Mouse (Mus musculus) CH12.LX (cell line): ENCODE results near the gene Bdh2. TPM values are rescaled to one million over a fixed set of nuclear protein-coding genes. Genes with fewer than 3 reads are reported as not detected.

Source experiments
- DNase-seq: peaks from one replicate; pipeline ENCODE4 v3.0.0-alpha.2; 2013; ENCODE audit errors: extremely low read depth
- H3K27ac ChIP-seq: 2 replicates; pipeline ENCODE4 v1.5.1; 2012; ENCODE audit warnings: low read depth, mild to moderate bottlenecking, control low read depth, moderate library complexity; ENCODE audit not compliant: insufficient read depth
- H3K27me3 ChIP-seq: replicated peaks from 2 replicates; pipeline ENCODE3; 2012; ENCODE audit warnings: inconsistent platforms
- H3K36me3 ChIP-seq, 2 experiments: replicated peaks in 1 of 2; 2 replicates each; pipeline versions ENCODE3 to v1.6.1; 2012; ENCODE audit warnings: inconsistent platforms in 1 of 2, low read length in 1 of 2, mild to moderate bottlenecking in 1 of 2, mixed read lengths in 1 of 2, moderate library complexity in 1 of 2; ENCODE audit not compliant: control insufficient read depth in 1 of 2, insufficient read depth in 1 of 2
- H3K4me1 ChIP-seq, 2 experiments: 2 replicates each; pipeline ENCODE4 v1.6.1; 2012; ENCODE audit warnings: inconsistent platforms in 1 of 2, moderate library complexity in 1 of 2; ENCODE audit not compliant: insufficient read depth in 2 of 2, control insufficient read depth in 1 of 2
- H3K4me2 ChIP-seq: 2 replicates; pipeline ENCODE4 v1.6.1; 2012; ENCODE audit warnings: low read depth, mild to moderate bottlenecking, control low read depth; ENCODE audit not compliant: poor library complexity, insufficient read depth, severe bottlenecking
- H3K4me3 ChIP-seq, 3 experiments: fragments of 150-350 bp in 1 of 3; sonication (generic) in 1 of 3; replicated peaks in 1 of 3; 2 replicates each; pipeline versions ENCODE3 to v1.5.1; 2011 to 2012; ENCODE audit warnings: low read depth in 2 of 3, low read length in 2 of 3, mild to moderate bottlenecking in 2 of 3, moderate library complexity in 2 of 3, control low read depth in 1 of 3, improper control_type of control experiment in 1 of 3, inconsistent platforms in 1 of 3, mixed read lengths in 1 of 3; ENCODE audit not compliant: poor library complexity in 1 of 3
- H3K79me2 ChIP-seq: replicated peaks from 2 replicates; pipeline ENCODE4 v1.6.1; 2012; ENCODE audit warnings: mild to moderate bottlenecking, moderate library complexity; ENCODE audit not compliant: control insufficient read depth, poor library complexity, insufficient read depth, severe bottlenecking; ENCODE audit errors: extremely low read depth
- H3K9ac ChIP-seq: 2 replicates; pipeline ENCODE4 v1.6.1; 2012; ENCODE audit warnings: low read depth, mild to moderate bottlenecking, control low read depth, moderate library complexity; ENCODE audit not compliant: insufficient read depth
- H3K9me3 ChIP-seq: replicated peaks from 2 replicates; pipeline ENCODE3; 2012; ENCODE audit warnings: low read length, inconsistent platforms, mixed read lengths
- BHLHE40 ChIP-seq: IDR thresholded peaks from 2 replicates; pipeline ENCODE4 v1.6.1; 2011; ENCODE audit warnings: mild to moderate bottlenecking, low read depth, low read length, improper control_type of control experiment
- CHD1 ChIP-seq: IDR thresholded peaks from 2 replicates; pipeline ENCODE4 v1.6.1; 2012; ENCODE audit warnings: low read depth, low read length, improper control_type of control experiment, inconsistent platforms
- CHD2 ChIP-seq: IDR thresholded peaks from 2 replicates; pipeline ENCODE4 v1.6.1; 2011; ENCODE audit warnings: low read length, improper control_type of control experiment
- CTCF ChIP-seq, 2 experiments: IDR thresholded peaks in 1 of 2; conservative IDR thresholded peaks in 1 of 2; 2 replicates each; pipeline ENCODE4 v1.5.1; 2011 to 2012; ENCODE audit warnings: low read depth in 2 of 2, low read length in 2 of 2, improper control_type of control experiment in 1 of 2, inconsistent platforms in 1 of 2, mild to moderate bottlenecking in 1 of 2, moderate library complexity in 1 of 2
- E2F4 ChIP-seq: IDR thresholded peaks from 2 replicates; pipeline ENCODE4 v1.6.1; 2011; ENCODE audit warnings: low read depth, low read length, improper control_type of control experiment; ENCODE audit not compliant: insufficient replicate concordance
- ELF1 ChIP-seq: IDR thresholded peaks from 2 replicates; pipeline ENCODE4 v1.6.1; 2014; ENCODE audit warnings: low read depth, mild to moderate bottlenecking, inconsistent platforms, low read length, improper control_type of control experiment
- IRF4 ChIP-seq: IDR thresholded peaks from 2 replicates; pipeline ENCODE4 v1.6.1; 2014; ENCODE audit warnings: low read depth, mild to moderate bottlenecking, inconsistent platforms, low read length, improper control_type of control experiment
- JUN ChIP-seq: IDR thresholded peaks from 2 replicates; pipeline ENCODE4 v1.6.1; 2011; ENCODE audit warnings: low read depth, mild to moderate bottlenecking, low read length, improper control_type of control experiment, moderate library complexity; ENCODE audit not compliant: insufficient read depth
- JUND ChIP-seq: conservative IDR thresholded peaks from 2 replicates; pipeline ENCODE4 v1.6.1; 2011; ENCODE audit warnings: low read depth, low read length, improper control_type of control experiment
- KAT2A ChIP-seq: IDR thresholded peaks from 2 replicates; pipeline ENCODE4 v1.6.1; 2012; ENCODE audit warnings: low read length, improper control_type of control experiment, inconsistent platforms; ENCODE audit not compliant: insufficient replicate concordance
- MAFK ChIP-seq: IDR thresholded peaks from 2 replicates; pipeline ENCODE4 v1.6.1; 2011; ENCODE audit warnings: low read length, improper control_type of control experiment; ENCODE audit not compliant: insufficient replicate concordance
- MAZ ChIP-seq: IDR thresholded peaks from 2 replicates; pipeline ENCODE4 v1.6.1; 2012; ENCODE audit warnings: low read depth, mild to moderate bottlenecking, inconsistent platforms, low read length, improper control_type of control experiment, moderate library complexity
- MEF2A ChIP-seq: IDR thresholded peaks from 2 replicates; pipeline ENCODE4 v1.6.1; 2014; ENCODE audit warnings: low read depth, mild to moderate bottlenecking, inconsistent platforms, low read length, improper control_type of control experiment, borderline replicate concordance
- MXI1 ChIP-seq: IDR thresholded peaks from 2 replicates; pipeline ENCODE4 v1.6.1; 2011; ENCODE audit warnings: mild to moderate bottlenecking, low read depth, low read length, improper control_type of control experiment
- MYC ChIP-seq: IDR thresholded peaks from 2 replicates; pipeline ENCODE4 v1.6.1; 2011; ENCODE audit warnings: low read depth, mild to moderate bottlenecking, improper control_type of control experiment, low read length
- NELFE ChIP-seq: IDR thresholded peaks from 2 replicates; pipeline ENCODE4 v1.6.1; 2011; ENCODE audit warnings: low read depth, low read length, improper control_type of control experiment
- NRF1 ChIP-seq: IDR thresholded peaks from 2 replicates; pipeline ENCODE4 v1.6.1; 2014; ENCODE audit warnings: low read depth, mild to moderate bottlenecking, inconsistent platforms, low read length, improper control_type of control experiment, moderate library complexity
- PAX5 ChIP-seq: IDR thresholded peaks from 2 replicates; pipeline ENCODE4 v1.6.1; 2012; ENCODE audit warnings: low read length, inconsistent platforms, mixed read lengths
- POLR2AphosphoS2 ChIP-seq: IDR thresholded peaks from 2 replicates; pipeline ENCODE4 v1.6.1; 2011; ENCODE audit warnings: low read depth, low read length, improper control_type of control experiment
- RAD21 ChIP-seq: IDR thresholded peaks from 2 replicates; pipeline ENCODE4 v1.6.1; 2011; ENCODE audit warnings: low read depth, mild to moderate bottlenecking, low read length, improper control_type of control experiment, moderate library complexity
- RCOR1 ChIP-seq: conservative IDR thresholded peaks from 2 replicates; pipeline ENCODE4 v1.6.1; 2012; ENCODE audit warnings: low read depth, mild to moderate bottlenecking, inconsistent platforms, low read length, improper control_type of control experiment
- SIN3A ChIP-seq: IDR thresholded peaks from 2 replicates; pipeline ENCODE4 v1.6.1; 2012; ENCODE audit warnings: low read length, improper control_type of control experiment, inconsistent platforms
- SMC3 ChIP-seq: IDR thresholded peaks from 2 replicates; pipeline ENCODE4 v1.6.1; 2011; ENCODE audit warnings: low read depth, low read length, improper control_type of control experiment
- TCF12 ChIP-seq: IDR thresholded peaks from 2 replicates; pipeline ENCODE4 v1.6.1; 2014; ENCODE audit warnings: low read depth, mild to moderate bottlenecking, inconsistent platforms, low read length, improper control_type of control experiment
- UBTF ChIP-seq: IDR thresholded peaks from 2 replicates; pipeline ENCODE4 v1.6.1; 2012; ENCODE audit warnings: low read depth, mild to moderate bottlenecking, inconsistent platforms, low read length, improper control_type of control experiment, moderate library complexity
- USF1 ChIP-seq: IDR thresholded peaks from 2 replicates; pipeline ENCODE4 v1.6.1; 2014; ENCODE audit warnings: low read depth, mild to moderate bottlenecking, inconsistent platforms, low read length, improper control_type of control experiment
- USF2 ChIP-seq: conservative IDR thresholded peaks from 2 replicates; pipeline ENCODE4 v1.6.1; 2011; ENCODE audit warnings: low read depth, low read length, improper control_type of control experiment
- ZC3H11A ChIP-seq: IDR thresholded peaks from 2 replicates; pipeline ENCODE4 v1.6.1; 2012; ENCODE audit warnings: low read depth, mild to moderate bottlenecking, inconsistent platforms, low read length, improper control_type of control experiment
- ZMIZ1 ChIP-seq: IDR thresholded peaks from 2 replicates; pipeline ENCODE4 v1.6.1; 2012; ENCODE audit warnings: low read depth, mild to moderate bottlenecking, inconsistent platforms, low read length, improper control_type of control experiment
- dilution Hi-C: fragments of 300-500 bp; cut with MboI; formaldehyde crosslinking; loops from 2 replicates; pipeline ENCODE4 v1.14.3; 2020; ENCODE audit warnings: low sequenced_read_pairs; ENCODE audit not compliant: extremely low pct_unique_long_range_greater_than_20kb, extremely low pct_ligation_motif_present
- in situ Hi-C: fragments of 300-500 bp; cut with MboI; formaldehyde crosslinking; loops from 3 replicates; pipeline ENCODE4 v1.14.3; 2019; ENCODE audit warnings: low sequenced_read_pairs, low pct_ligation_motif_present, low pct_unique_long_range_greater_than_20kb, mixed read lengths
- polyA plus RNA-seq: library from polyadenylated mRNA; unstranded; fragments of >175 nt; gene quantifications from 2 replicates; pipeline ENCODE4 v1.2.1, GENCODE M21; 2012; ENCODE audit warnings: low read depth; ENCODE audit not compliant: insufficient read length
- total RNA-seq, 2 experiments: library from RNA; depleted of rRNA; stranded (reverse); fragments of 300-350 nt in 1 of 2; fragments of >200 nt in 1 of 2; gene quantifications; 2 replicates each; pipeline ENCODE4 v1.2.3; 2012 to 2014

The Bdh2 gene
- total and polyA plus RNA-seq, 3 experiments = 1.2 to 2.3 (median 2.0) TPM

DNA sequence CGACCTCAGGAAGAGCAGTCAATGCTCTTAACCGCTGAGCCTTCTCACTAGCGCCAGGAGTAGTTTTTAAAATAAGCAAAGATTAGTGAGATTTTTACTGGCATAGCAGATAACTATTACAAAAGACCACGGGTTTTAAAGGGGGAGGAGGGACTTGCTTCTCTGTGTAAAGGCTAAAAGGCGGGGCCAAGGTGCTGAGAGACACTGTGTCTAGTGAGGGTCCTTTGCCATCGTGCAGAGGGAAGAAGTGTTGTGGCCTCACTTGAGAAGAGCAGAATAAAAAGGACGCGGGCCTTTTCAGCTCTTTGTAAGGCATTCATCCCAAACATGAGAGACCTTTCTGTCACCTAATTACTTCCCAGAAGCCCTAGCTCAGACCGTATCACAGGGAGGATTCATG, 23.5 kb downstream of the Bdh2 start:
- no peaks in the 10 kb centered on the region for H3K36me3 ChIP-seq
- in situ Hi-C loops = no loop called here
- DNase-seq = no peak

DNA sequence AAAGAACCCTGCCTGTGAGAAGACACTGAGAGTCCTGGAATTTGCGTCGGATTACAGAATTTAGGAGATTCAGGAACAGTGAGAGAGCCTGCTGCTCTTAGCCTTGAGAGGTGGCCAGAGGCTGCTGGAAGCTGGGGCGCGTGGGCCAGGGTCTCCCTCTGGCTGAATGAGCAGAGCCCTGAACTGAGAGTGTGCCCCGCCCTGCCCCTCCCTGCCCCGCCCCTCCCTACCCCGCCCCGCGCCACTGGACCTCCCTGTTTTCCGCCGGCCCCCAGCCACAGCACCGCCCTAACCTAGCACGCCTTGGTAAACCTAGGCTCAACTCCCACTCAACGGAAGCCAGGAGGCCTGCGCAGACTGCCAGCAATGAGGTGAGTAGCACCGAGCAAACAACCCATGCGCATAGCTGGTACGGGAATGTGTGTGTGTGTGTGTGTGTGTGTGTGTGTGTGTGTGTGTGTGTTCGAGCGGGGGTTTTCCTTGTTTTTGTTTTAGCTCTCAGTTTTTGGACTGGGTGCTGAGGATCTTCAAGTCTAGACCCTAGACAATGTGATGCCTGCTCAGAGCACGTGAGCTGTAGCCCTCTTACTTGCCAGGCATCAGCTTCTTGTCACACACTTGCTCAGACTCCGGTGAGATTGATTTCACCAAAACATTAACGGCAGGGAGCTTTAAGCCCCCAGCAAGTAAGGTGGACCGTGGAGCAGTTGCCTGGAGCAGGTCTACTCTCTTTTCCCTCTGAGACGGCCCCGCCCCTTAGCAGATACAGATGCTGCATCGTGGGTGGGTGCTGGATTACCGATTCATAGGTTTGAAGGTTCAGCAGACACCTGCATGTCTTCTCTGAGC, 26.6 kb downstream of the Bdh2 start, which contains the start of gene Slc9b2:
Gene Slc9b2, plus strand, starts transcription at position 290 of the 849 bp plus-strand sequence.
- dilution Hi-C loops (no loop called here), in situ Hi-C loops (no loop called here)
- H3K36me3 ChIP-seq = no peaks in the 10 kb centered on the region
- H3K79me2 ChIP-seq = no peaks in the 10 kb centered on the region
- no peaks in the 10 kb centered on the region for H3K9me3 ChIP-seq
- H3K4me2 ChIP-seq = peak within 1 kb of the TSS; percentile 93
- no peak within 1 kb of the TSS for H3K27ac ChIP-seq
- peaks cover 2% of the 10 kb centered on the region for H3K27me3 ChIP-seq
- H3K4me3 ChIP-seq = peak within 1 kb of the TSS; percentile 27 to 54 (median 31)
- peak within 1 kb of the TSS; percentile 26 for H3K9ac ChIP-seq
- peaks cover 5 to 15% of the 10 kb centered on the region in 2 experiments for H3K4me1 ChIP-seq
- peak; percentile 87 for DNase-seq
- TF ChIP-seq NRF1 = peak; percentile 78
- no peak for TF ChIP-seq JUN
- no peak for TF ChIP-seq PAX5
- 0 out of 2 replicates have a peak, but pooled peaks have one; percentile 35 for TF ChIP-seq RCOR1
- no peak for TF ChIP-seq KAT2A
- TF ChIP-seq UBTF = peak; percentile 89
- no peak for TF ChIP-seq POLR2AphosphoS2
- no peak; the same call in 1 of the 2 replicates for TF ChIP-seq USF2
- TF ChIP-seq CTCF (conservative IDR thresholded peaks at IDR 0.05 in 1 of 2, IDR thresholded peaks at IDR 0.05 in 1 of 2; ENCODE audit: low read depth in 2 of 2, low read length in 2 of 2) = no peak
- TF ChIP-seq CHD1 = peak; percentile 90
- TF ChIP-seq SIN3A = peak; percentile 77
- TF ChIP-seq SMC3 = no peak; the same call in 1 of the 2 replicates
- peak; percentile 58; the same call in 1 of the 2 replicates for TF ChIP-seq IRF4
- no peak for TF ChIP-seq JUND
- no peak; the same call in 1 of the 2 replicates for TF ChIP-seq MAFK
- peak; percentile 56; the same call in 1 of the 2 replicates for TF ChIP-seq ZMIZ1
- TF ChIP-seq RAD21 = no peak
- TF ChIP-seq CHD2 = peak; percentile 47; the same call in 1 of the 2 replicates
- peak; percentile 75 for TF ChIP-seq MEF2A
- peak; percentile 96 for TF ChIP-seq MAZ
- peak; percentile 80 for TF ChIP-seq BHLHE40
- TF ChIP-seq TCF12 = peak; percentile 72
- no peak for TF ChIP-seq ZC3H11A
- TF ChIP-seq ELF1 = peak; percentile 59; the same call in 1 of the 2 replicates
- TF ChIP-seq NELFE = peak; percentile 73

More for the DNA sequence above, 23.5 kb downstream of the Bdh2 start:
- H3K9ac ChIP-seq = no peak overlapping the region
- H3K27me3 ChIP-seq = peaks cover 2% of the 10 kb centered on the region
- dilution Hi-C loops = no loop called here
- no peaks in the 10 kb centered on the region for H3K9me3 ChIP-seq
- H3K4me1 ChIP-seq = peaks cover 11 to 15% of the 10 kb centered on the region in 2 experiments
- no peaks in the 10 kb centered on the region for H3K79me2 ChIP-seq
- TF ChIP-seq MEF2A = no peak
- no peak for TF ChIP-seq USF2
- no peak for TF ChIP-seq SMC3
- TF ChIP-seq JUND = no peak
- no peak for TF ChIP-seq MAZ
- no peak for TF ChIP-seq MXI1
- TF ChIP-seq KAT2A = no peak
- no peak for TF ChIP-seq TCF12
- no peak for TF ChIP-seq MYC
- TF ChIP-seq RAD21 = no peak
- no peak for TF ChIP-seq NELFE
- no peak for TF ChIP-seq PAX5
- TF ChIP-seq CHD2 = no peak
- TF ChIP-seq USF1 = no peak
- TF ChIP-seq E2F4 = no peak
- no peak overlapping the region for H3K4me2 ChIP-seq
- H3K27ac ChIP-seq = no peak overlapping the region
- H3K4me3 ChIP-seq = no peak overlapping the region
